Mouse (Mus musculus) kidney, postnatal 10 days (tissue): ENCODE results near the gene Slc25a30.
"Not testable (repeated sequence)": the region's sequence is repeated elsewhere in the genome, so short reads cannot be mapped to it uniquely, and the experiment has no call there.

Source experiments
- DNase-seq: peaks from one replicate; pipeline ENCODE4 v3.0.0; 2021; ENCODE audit warnings: mixed read lengths

The Slc25a30 gene

GRCm38 (mm10) chr14:75786868-75787793 lies at the start of gene Slc25a30:
Slc25a30 (minus strand) TSS chr14:75787037.
- peak; percentile 99 for DNase-seq

- DNase-seq = no peak
Measured at GRCm38 (mm10) chr14:75836579-75836978, 49.7 kb upstream of the Slc25a30 start.

GRCm38 (mm10) chr14:75834739-75835381 lies 48.0 kb upstream of the Slc25a30 start:
- DNase-seq = peak; percentile 84

GRCm38 (mm10) chr14:75834251-75834738 lies 47.5 kb upstream of the Slc25a30 start:
- peak; percentile 82 for DNase-seq

- peak; percentile 61 for DNase-seq
Measured at GRCm38 (mm10) chr14:75833546-75834250, 46.9 kb upstream of the Slc25a30 start.

- DNase-seq = peak; percentile 56
Measured at GRCm38 (mm10) chr14:75832982-75833381, 46.1 kb upstream of the Slc25a30 start.

- no peak for DNase-seq
Measured at GRCm38 (mm10) chr14:75832031-75832430, 45.2 kb upstream of the Slc25a30 start.

- DNase-seq = not testable (repeated sequence)
Measured at GRCm38 (mm10) chr14:75829817-75830216, 43.0 kb upstream of the Slc25a30 start.

- DNase-seq = peak; percentile 94
Measured at GRCm38 (mm10) chr14:75828866-75829806, 42.3 kb upstream of the Slc25a30 start.

GRCm38 (mm10) chr14:75828221-75828620 lies 41.4 kb upstream of the Slc25a30 start:
- peak; percentile 33 for DNase-seq

- no peak for DNase-seq
Measured at GRCm38 (mm10) chr14:75826851-75827410, 40.1 kb upstream of the Slc25a30 start.

GRCm38 (mm10) chr14:75820007-75820406 lies 33.2 kb upstream of the Slc25a30 start:
- DNase-seq = no peak

- no peak for DNase-seq
Measured at GRCm38 (mm10) chr14:75819341-75819740, 32.5 kb upstream of the Slc25a30 start.

- DNase-seq = no peak
Measured at GRCm38 (mm10) chr14:75818528-75818927, 31.7 kb upstream of the Slc25a30 start.

- DNase-seq = no peak
Measured at GRCm38 (mm10) chr14:75809931-75810330, 23.1 kb upstream of the Slc25a30 start.

- DNase-seq = peak; percentile 79
Measured at GRCm38 (mm10) chr14:75807800-75808199, 21.0 kb upstream of the Slc25a30 start.

- DNase-seq = peak; percentile 37
Measured at GRCm38 (mm10) chr14:75797769-75798386, 11.0 kb upstream of the Slc25a30 start.

GRCm38 (mm10) chr14:75795918-75796317 lies 9.1 kb upstream of the Slc25a30 start:
- DNase-seq = no peak

- DNase-seq = no peak
Measured at GRCm38 (mm10) chr14:75794726-75795125, 7.9 kb upstream of the Slc25a30 start.

GRCm38 (mm10) chr14:75794324-75794723 lies 7.5 kb upstream of the Slc25a30 start:
- no peak for DNase-seq

- DNase-seq = no peak
Measured at GRCm38 (mm10) chr14:75793110-75793509, 6.3 kb upstream of the Slc25a30 start.
